Mouse (Mus musculus) forebrain, embryonic 15.5 days (tissue): ENCODE results near the gene Cpsf4. TPM values are rescaled to one million over a fixed set of nuclear protein-coding genes. Genes with fewer than 3 reads are reported as not detected.

Experiments used
- ATAC-seq: fragments of 200-750 bp; cut with Nextera tagmentation; replicated peaks from 2 replicates; pipeline ENCODE4 v1.8.0; 2017; ENCODE audit warnings: mild to moderate bottlenecking, moderate TSS enrichment, moderate library complexity
- H3K27ac ChIP-seq: fragments of 300-500 bp; sonication (generic); replicated peaks from 2 replicates; pipeline ENCODE4 v1.5.1; 2015; ENCODE audit warnings: mild to moderate bottlenecking, inconsistent platforms
- H3K27me3 ChIP-seq: fragments of 300-500 bp; sonication (generic); 2 replicates; pipeline ENCODE4 v1.6.1; 2015; ENCODE audit warnings: inconsistent platforms
- H3K36me3 ChIP-seq: fragments of 300-500 bp; sonication (generic); 2 replicates; pipeline ENCODE4 v1.6.1; 2015; ENCODE audit warnings: mild to moderate bottlenecking, inconsistent platforms
- H3K4me1 ChIP-seq: fragments of 300-500 bp; sonication (generic); 2 replicates; pipeline ENCODE4 v1.6.1; 2015; ENCODE audit warnings: inconsistent platforms
- H3K4me2 ChIP-seq: fragments of 300-500 bp; sonication (generic); replicated peaks from 2 replicates; pipeline ENCODE4 v1.6.1; 2015; ENCODE audit warnings: mild to moderate bottlenecking, inconsistent platforms
- H3K4me3 ChIP-seq: fragments of 300-500 bp; sonication (generic); 2 replicates; pipeline ENCODE4 v1.5.1; 2015; ENCODE audit warnings: mild to moderate bottlenecking, inconsistent platforms
- H3K9ac ChIP-seq: fragments of 300-500 bp; sonication (generic); replicated peaks from 2 replicates; pipeline ENCODE4 v1.6.1; 2015; ENCODE audit warnings: mild to moderate bottlenecking, inconsistent platforms
- H3K9me3 ChIP-seq: fragments of 300-500 bp; sonication (generic); 2 replicates; pipeline ENCODE4 v1.6.1; 2016; ENCODE audit warnings: inconsistent platforms
- WGBS: fragments of 180-500 bp; shearing (Covaris S2); methylation state at CpG from one replicate; pipeline ENCODE4 v1.1.7; 2015; ENCODE audit warnings: mixed read lengths; 5-methylcytosine and 5-hydroxymethylcytosine counted together
- polyA plus RNA-seq: library from polyadenylated mRNA; unstranded; fragments of >200 nt; fragmentation: Nextera tagmentation; extraction: Ambion mirVana; gene quantifications from 2 replicates; pipeline ENCODE4 v1.2.1, GENCODE M21; 2015

The Cpsf4 gene
- polyA plus RNA-seq, 1 experiment from 2014 or later = 56.6 TPM

- Histone ChIP-seq H3K4me3 (peak within 1 kb of the TSS; percentile 95), H3K4me2 (peak within 1 kb of the TSS; percentile 64), H3K4me1 (peaks cover 23% of the 10 kb centered on the region), H3K9ac (peak within 1 kb of the TSS; percentile 98), H3K27ac (peak within 1 kb of the TSS; percentile 90), H3K27me3 (no peaks in the 10 kb centered on the region), H3K36me3 (peaks cover 29% of the 10 kb centered on the region), H3K9me3 (no peaks in the 10 kb centered on the region)
- peak; percentile 97 for ATAC-seq
- under 1% methylated on average over 42 of the region's 42 CpGs for whole genome bisulfite sequencing
These were observed 64.4 kb downstream of the Cpsf4 start, which contains the start of gene Zfp655 for GRCm38 (mm10) chr5:145231367-145231871. Gene Zfp655, plus strand, starts transcription at chr5:145231715.

Other genes starting within 250 kb of the Cpsf4 start
- gene Smurf1, start 201.4 kb upstream of the Cpsf4 start, polyA plus RNA-seq = 28.4 and 29.7 TPM in 2 replicates
- gene Gm4871, start 134.5 kb upstream of the Cpsf4 start, polyA plus RNA-seq = not detected in 2 replicates
- gene 1700018F24Rik, start 124.2 kb upstream of the Cpsf4 start, polyA plus RNA-seq = not detected in 2 replicates
- gene Arpc1a, start 83.4 kb upstream of the Cpsf4 start, polyA plus RNA-seq = 246 and 258 TPM in 2 replicates
- not detected in 2 replicates for gene Kpna7, start 83.2 kb upstream of the Cpsf4 start, polyA plus RNA-seq
- gene Arpc1b, start 53.0 kb upstream of the Cpsf4 start, polyA plus RNA-seq = 57.0 and 60.4 TPM in 2 replicates
- 110 and 114 TPM in 2 replicates for gene Pdap1, start 27.0 kb upstream of the Cpsf4 start, polyA plus RNA-seq
- gene Bud31, start 26.9 kb upstream of the Cpsf4 start, polyA plus RNA-seq = 203 and 216 TPM in 2 replicates
- 23.3 and 25.1 TPM in 2 replicates for gene Ptcd1, start 105 bp upstream of the Cpsf4 start, polyA plus RNA-seq
- gene Atp5j2, start 24.8 kb downstream of the Cpsf4 start, polyA plus RNA-seq = 603 and 647 TPM in 2 replicates
- 15.5 and 17.0 TPM in 2 replicates for gene Zkscan14, start 34.7 kb downstream of the Cpsf4 start, polyA plus RNA-seq
- 17.4 and 19.7 TPM in 2 replicates for gene Zkscan5, start 37.3 kb downstream of the Cpsf4 start, polyA plus RNA-seq
- gene Zfp655, start 64.5 kb downstream of the Cpsf4 start, polyA plus RNA-seq = 36.8 and 38.8 TPM in 2 replicates
- gene Zscan25, start 113.3 kb downstream of the Cpsf4 start, polyA plus RNA-seq = 0.76 and 1.0 TPM in 2 replicates
- not detected in 2 replicates for gene Cyp3a57, start 178.1 kb downstream of the Cpsf4 start, polyA plus RNA-seq